Mouse (Mus musculus): ENCODE results near the gene Crtc3.

DNA sequence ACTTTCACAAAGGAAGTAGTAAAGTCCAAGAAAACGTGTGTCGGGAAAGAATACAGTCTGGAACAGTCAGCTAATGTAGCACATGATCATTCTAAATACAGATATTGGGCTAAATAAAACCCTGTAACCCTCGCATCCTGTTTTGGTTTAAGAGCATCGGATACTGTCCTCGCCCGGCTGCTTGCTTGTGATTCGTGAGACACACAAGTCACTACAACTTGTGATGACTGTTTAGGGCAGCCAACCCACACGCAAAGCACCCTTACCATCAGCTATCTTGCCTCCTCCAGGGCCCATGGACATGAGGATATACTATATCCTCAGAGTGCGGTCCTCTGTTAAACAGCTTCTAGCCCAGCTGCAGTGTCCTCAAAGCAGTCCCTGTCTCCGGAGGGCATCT is 50.2 kb downstream of the Crtc3 start:
- TF ChIP-seq CTCF (IDR thresholded peaks at IDR 0.05; ENCODE audit: insufficient read depth, low read depth, low read length): no peak
- TF ChIP-seq POLR2A (IDR thresholded peaks at IDR 0.05; ENCODE audit: insufficient read depth, low read depth, low read length): no peak

Measured in olfactory bulb, adult 2 months (tissue).